Mouse (Mus musculus) large intestine, adult 2 months (tissue): ENCODE results near the gene Nisch. TPM values are rescaled to one million over a fixed set of nuclear protein-coding genes. Genes with fewer than 3 reads are reported as not detected.

ENCODE experiments used
- polyA plus RNA-seq: library from polyadenylated mRNA; depleted of rRNA; stranded (reverse); fragments of >200 nt; gene quantifications from 2 replicates; pipeline ENCODE4 v1.2.3, GENCODE M21; 2012; rRNA removed

Nisch gene
- polyA plus RNA-seq, 1 experiment: 119 TPM

Other genes with a start within 250 kb of the Nisch start
- 9.9 and 10.1 TPM in 2 replicates for gene Glt8d1, start 215.5 kb downstream of the Nisch start, polyA plus RNA-seq
- gene Spcs1, start 215.3 kb downstream of the Nisch start, polyA plus RNA-seq: 206 TPM in 2 replicates
- 6.0 and 9.7 TPM in 2 replicates for gene Pbrm1, start 197.8 kb downstream of the Nisch start, polyA plus RNA-seq
- 20.7 and 21.0 TPM in 2 replicates for gene Gnl3, start 197.8 kb downstream of the Nisch start, polyA plus RNA-seq
- 25.4 and 30.4 TPM in 2 replicates for gene Smim4, start 88.0 kb downstream of the Nisch start, polyA plus RNA-seq
- gene Nt5dc2, start 85.9 kb downstream of the Nisch start, polyA plus RNA-seq: 9.5 and 9.8 TPM in 2 replicates
- gene Stab1, start 48.3 kb downstream of the Nisch start, polyA plus RNA-seq: 39.2 and 72.8 TPM in 2 replicates
- gene Tnnc1, start 8.6 kb downstream of the Nisch start, polyA plus RNA-seq: 0.18 and 0.42 TPM in 2 replicates
- gene Sema3g, start 914 bp upstream of the Nisch start, polyA plus RNA-seq: 1.3 and 1.8 TPM in 2 replicates
- gene Phf7, start 34.4 kb upstream of the Nisch start, polyA plus RNA-seq: 4.0 and 4.6 TPM in 2 replicates
- gene Bap1, start 34.5 kb upstream of the Nisch start, polyA plus RNA-seq: 32.6 and 44.7 TPM in 2 replicates
- 0.10 and 0.11 TPM in 2 replicates for gene Dnah1, start 107.0 kb upstream of the Nisch start, polyA plus RNA-seq
- 8.8 and 12.1 TPM in 2 replicates for gene Capn7, start 119.7 kb upstream of the Nisch start, polyA plus RNA-seq
- gene Sh3bp5, start 219.1 kb upstream of the Nisch start, polyA plus RNA-seq: 4.6 and 7.5 TPM in 2 replicates